ENCODE assay signal across 17 mouse cellular contexts in genomic region chr16:91907158-91907557, GRCm38 (mm10).
DNase-seq lines count a peak whose midpoint lies in the region; ATAC-seq lines count a peak whose summit lies in the region.
"Had no signal": no experiment of that assay in that cellular context is flagged by ENCODE, and none has a peak within 500 bp of the region (broad histone marks: within the 10 kb centered on the region; RNA-seq: fewer than 3 reads in every experiment).

No protein-coding gene starts in this region.

- no peak overlapping the region for H3K4me2 ChIP-seq in forebrain, embryonic 15.5 days (replicated peaks)
- no peak overlapping the region for H3K4me2 ChIP-seq in forebrain, embryonic 12.5 days
- 0 out of 2 replicates have a peak overlapping the region, but pooled peaks have one; percentile 8 for H3K4me2 ChIP-seq in embryonic facial prominence, embryonic 15.5 days (replicated peaks)
- H3K4me2 ChIP-seq: embryonic facial prominence, embryonic 12.5 days; heart, embryonic 13.5 days; hindbrain, embryonic 14.5 days; limb, embryonic 15.5 days; liver, embryonic 15.5 days; midbrain, embryonic 11.5 days had no signal

- H3K36me3 ChIP-seq in forebrain, embryonic 15.5 days = peaks cover 22% of the 10 kb centered on the region
- peaks cover 6% of the 10 kb centered on the region; the same call in 1 of the 2 replicates for H3K36me3 ChIP-seq in forebrain, embryonic 12.5 days (replicated peaks)
- H3K36me3 ChIP-seq in embryonic facial prominence, embryonic 15.5 days = no peaks in the 10 kb centered on the region
- H3K36me3 ChIP-seq: embryonic facial prominence, embryonic 12.5 days; limb, embryonic 15.5 days; liver, embryonic 15.5 days had no signal

- peaks cover 19% of the 10 kb centered on the region for H3K4me1 ChIP-seq in forebrain, embryonic 15.5 days
- no peaks in the 10 kb centered on the region for H3K4me1 ChIP-seq in forebrain, embryonic 12.5 days
- H3K4me1 ChIP-seq in embryonic facial prominence, embryonic 15.5 days = peaks cover 12% of the 10 kb centered on the region
- H3K4me1 ChIP-seq: embryonic facial prominence, embryonic 12.5 days; liver, embryonic 15.5 days had no signal

- 57% methylated on average over 11 of the region's 11 CpGs for WGBS in forebrain, embryonic 15.5 days
- 84% methylated on average over 11 of the region's 11 CpGs for WGBS in forebrain, embryonic 12.5 days
- WGBS in embryonic facial prominence, embryonic 15.5 days = 47% methylated on average over 11 of the region's 11 CpGs

- no peak overlapping the region for H3K4me3 ChIP-seq in forebrain, embryonic 15.5 days
- no peak overlapping the region for H3K4me3 ChIP-seq in forebrain, embryonic 12.5 days (replicated peaks)
- no peak overlapping the region for H3K4me3 ChIP-seq in embryonic facial prominence, embryonic 15.5 days (replicated peaks)
- H3K4me3 ChIP-seq: embryonic facial prominence, embryonic 12.5 days; heart, embryonic 13.5 days; limb, embryonic 15.5 days; liver, embryonic 15.5 days had no signal

- peak; percentile 74 for ATAC-seq in forebrain, embryonic 15.5 days (replicated peaks)
- no peak for ATAC-seq in forebrain, embryonic 12.5 days (ENCODE audit: low FRiP score)
- no peak for ATAC-seq in embryonic facial prominence, embryonic 15.5 days (ENCODE audit: insufficient number of reproducible peaks, low FRiP score, low TSS enrichment, low read depth)

- no peak overlapping the region for H3K9ac ChIP-seq in forebrain, embryonic 15.5 days (replicated peaks)
- H3K9ac ChIP-seq in forebrain, embryonic 12.5 days = no peak overlapping the region
- no peak overlapping the region for H3K9ac ChIP-seq in embryonic facial prominence, embryonic 15.5 days
- H3K9ac ChIP-seq: embryonic facial prominence, embryonic 12.5 days; heart, embryonic 13.5 days; hindbrain, embryonic 14.5 days; limb, embryonic 15.5 days; liver, embryonic 15.5 days had no signal

- H3K27me3 ChIP-seq in forebrain, embryonic 15.5 days = no peaks in the 10 kb centered on the region
- H3K27me3 ChIP-seq in forebrain, embryonic 12.5 days = no peaks in the 10 kb centered on the region
- no peaks in the 10 kb centered on the region for H3K27me3 ChIP-seq in embryonic facial prominence, embryonic 15.5 days
- H3K27me3 ChIP-seq: embryonic facial prominence, embryonic 12.5 days; limb, embryonic 15.5 days had no signal

- no peaks in the 10 kb centered on the region for H3K9me3 ChIP-seq in forebrain, embryonic 15.5 days
- no peaks in the 10 kb centered on the region for H3K9me3 ChIP-seq in forebrain, embryonic 12.5 days
- no peaks in the 10 kb centered on the region for H3K9me3 ChIP-seq in embryonic facial prominence, embryonic 15.5 days (replicated peaks)
- H3K9me3 ChIP-seq: embryonic facial prominence, embryonic 12.5 days; limb, embryonic 15.5 days; liver, embryonic 15.5 days had no signal

- peak; percentile 66 for DNase-seq in right cerebral cortex, postnatal 14 days
- no peak for DNase-seq in right cerebral cortex, postnatal 25 days
- no peak for DNase-seq in lung, postnatal 4 days
- DNase-seq in urinary bladder, postnatal 10 days (ENCODE audit: low spot score) = no peak
- DNase-seq: adrenal gland, adult 2 months; kidney, adult 8-10 months; kidney, postnatal 14 days; thymus, adult 18-20 months had no signal

- H3K27ac ChIP-seq in forebrain, embryonic 15.5 days (replicated peaks) = peak overlapping the region; percentile 96
- no peak overlapping the region for H3K27ac ChIP-seq in forebrain, embryonic 12.5 days
- H3K27ac ChIP-seq in embryonic facial prominence, embryonic 15.5 days (replicated peaks) = no peak overlapping the region
- H3K27ac ChIP-seq: embryonic facial prominence, embryonic 12.5 days; heart, embryonic 13.5 days; hindbrain, embryonic 14.5 days; limb, embryonic 15.5 days; liver, embryonic 15.5 days had no signal
